Mouse (Mus musculus) right cerebral cortex, postnatal 14 days (tissue): ENCODE measurements at regions not wholly inside any gene's neighbourhood (a gene's known extent, or its start where the extent isn't known, plus 50 kb on each side); places are given as distances from the start of the nearest gene placed in this dataset.

Experiments
- DNase-seq: peaks from one replicate; pipeline ENCODE4 v3.0.0; 2022

DNA sequence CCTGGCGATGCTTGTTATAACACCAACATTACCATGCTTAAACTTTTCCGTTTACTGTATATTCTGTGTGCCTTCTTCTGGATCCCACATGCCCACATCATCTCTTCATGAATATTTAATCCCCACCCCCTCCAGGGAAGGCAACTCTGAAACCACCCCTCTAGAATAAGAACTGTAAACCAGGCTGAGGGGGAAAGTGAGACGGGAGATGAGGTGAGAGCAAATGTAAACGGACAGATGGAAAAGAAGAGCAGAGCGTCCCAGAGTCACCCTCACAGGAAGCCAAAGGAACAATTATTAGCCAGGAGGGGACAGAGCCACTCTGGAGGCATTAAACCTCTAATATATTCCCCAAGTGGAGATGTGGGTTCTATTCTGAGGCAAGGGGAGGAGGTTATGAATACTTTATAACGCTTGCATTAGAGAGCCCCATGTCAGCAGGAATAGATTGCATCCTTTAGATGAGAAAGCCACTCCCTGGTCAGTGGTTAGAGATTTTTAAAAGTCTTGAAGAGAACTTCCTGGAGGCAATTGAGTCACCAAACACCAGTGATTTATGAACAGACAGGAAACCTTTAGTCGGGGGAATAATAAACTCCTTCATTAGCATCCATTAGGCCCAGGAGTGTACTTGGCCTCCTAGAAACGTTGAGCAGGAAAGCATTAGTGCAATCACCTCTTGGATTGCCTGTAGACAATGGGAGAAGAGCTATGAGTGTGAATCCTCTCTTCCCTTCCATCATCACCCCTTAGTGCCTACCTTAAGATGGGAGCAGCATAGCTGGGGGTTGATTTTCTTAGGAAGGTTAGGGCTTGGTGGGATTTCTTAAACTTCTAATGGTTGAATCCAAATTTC is 220.1 kb downstream of the Elavl2 start:
- DNase-seq, result no peak

DNA sequence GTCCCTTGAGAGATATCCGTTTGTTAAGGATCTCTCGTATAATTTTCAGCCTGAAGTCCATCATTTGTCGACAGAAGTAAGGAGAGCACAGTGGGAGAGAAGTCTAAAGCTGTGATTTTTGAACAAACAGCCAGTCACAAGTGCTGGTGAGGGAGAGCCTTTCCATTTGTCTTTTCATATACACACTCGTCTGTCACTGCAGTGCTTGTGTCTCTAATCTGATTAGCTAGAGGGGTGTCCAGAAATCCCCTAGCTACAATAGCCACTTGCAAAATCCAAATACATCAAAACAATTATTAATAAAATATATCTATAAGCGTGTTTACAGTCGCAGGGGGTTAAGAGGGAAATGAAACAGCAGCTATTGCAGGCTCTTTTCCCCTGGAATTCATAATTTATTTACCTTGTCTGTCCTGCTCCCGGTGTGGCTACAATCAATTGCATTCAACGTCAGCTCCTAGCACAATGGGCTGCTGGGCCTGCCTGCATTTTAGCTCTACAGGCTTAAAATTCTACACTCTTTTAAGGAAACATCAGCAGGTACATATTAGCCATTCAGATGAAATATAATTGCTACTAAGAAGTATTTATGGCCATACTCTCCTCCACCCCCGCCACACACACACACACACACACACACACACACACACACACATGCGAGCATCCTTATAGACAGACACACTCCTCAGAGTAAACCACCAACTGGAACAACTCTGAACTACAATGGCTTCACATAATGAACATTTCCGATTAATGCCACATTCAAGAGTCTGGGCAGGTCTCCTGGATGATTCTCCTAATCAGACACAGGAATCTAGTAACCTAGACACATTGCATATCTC is 236.1 kb downstream of the Elavl2 start:
- no peak for DNase-seq

DNA sequence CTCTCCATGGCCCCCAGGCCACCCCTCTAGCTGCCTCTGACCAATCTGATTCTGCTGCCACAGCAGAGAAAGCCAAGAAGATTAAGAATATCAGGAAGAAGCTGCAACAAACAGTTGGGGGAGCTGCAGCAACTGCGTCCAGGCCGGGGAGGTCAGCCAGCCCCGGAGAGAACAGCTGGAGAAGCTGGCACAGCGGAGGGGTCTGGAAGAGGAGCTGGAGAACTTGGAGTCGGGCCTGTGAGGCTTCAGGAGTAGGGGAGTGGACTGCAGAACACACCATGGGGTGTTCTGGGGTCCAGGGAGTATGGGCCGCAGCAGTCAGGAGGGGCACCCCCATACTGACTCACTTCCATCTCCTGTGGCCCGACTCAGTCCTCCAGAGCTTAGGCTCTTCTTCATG is 243.5 kb downstream of the Elavl2 start:
- peak; percentile 3 for DNase-seq

DNA sequence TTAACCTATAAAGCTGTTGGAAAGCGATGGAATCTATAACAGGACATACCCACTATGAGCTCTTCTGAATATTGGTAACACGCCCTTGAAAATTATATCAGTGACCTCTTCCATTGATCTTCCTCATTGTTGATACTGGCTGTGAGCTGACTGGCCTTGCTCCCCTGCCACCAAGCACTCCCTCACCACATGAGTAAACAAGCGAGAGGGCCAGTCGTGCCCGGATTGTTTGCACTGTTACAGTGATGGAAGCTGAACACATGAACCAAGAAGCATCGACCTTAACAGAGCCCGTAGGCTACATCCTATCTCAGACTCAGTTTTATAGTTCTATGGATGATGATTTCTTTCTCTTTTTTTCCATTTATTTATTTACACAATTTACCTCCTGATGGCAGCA is 255.9 kb downstream of the Elavl2 start:
- no peak for DNase-seq

DNA sequence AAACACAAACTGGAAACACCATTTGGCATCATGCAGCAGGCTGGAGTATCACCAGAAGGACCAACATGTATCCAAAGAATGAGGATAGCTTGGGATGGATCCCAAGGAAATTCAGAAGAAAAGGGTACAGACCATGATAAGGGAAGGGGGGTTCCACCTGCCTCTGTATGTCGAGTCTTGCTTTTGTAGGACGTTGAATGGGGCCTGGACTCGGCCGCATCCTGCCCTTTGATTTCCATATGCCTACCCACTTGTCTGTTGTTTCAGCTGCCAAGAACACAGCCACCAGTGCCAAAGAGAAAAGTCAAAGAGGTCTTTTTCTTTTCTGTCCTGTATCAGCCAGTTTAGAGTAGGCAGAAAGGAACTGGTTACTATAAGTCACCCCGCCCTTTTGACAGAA is 256.7 kb downstream of the Elavl2 start:
- DNase-seq, result no peak

DNA sequence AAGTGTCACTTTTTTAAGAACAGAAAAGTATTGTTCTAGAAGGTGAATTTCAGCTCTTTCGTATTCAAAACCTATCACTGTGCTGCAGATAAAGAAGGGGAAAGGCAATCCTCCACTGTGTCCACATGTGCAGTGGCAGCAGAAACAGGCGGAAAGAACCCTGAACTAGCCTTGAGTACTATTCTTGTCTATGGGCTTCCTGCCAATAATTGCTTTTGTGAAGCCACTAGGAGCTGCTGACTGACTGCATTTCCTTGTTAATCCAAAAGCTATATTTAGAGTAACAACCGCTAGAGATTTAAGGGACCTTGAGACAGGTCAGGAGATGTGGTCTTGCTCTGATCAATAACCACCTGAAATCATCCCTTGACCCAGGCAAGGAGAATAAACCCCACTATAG is 265.3 kb downstream of the Elavl2 start:
- DNase-seq, result no peak

DNA sequence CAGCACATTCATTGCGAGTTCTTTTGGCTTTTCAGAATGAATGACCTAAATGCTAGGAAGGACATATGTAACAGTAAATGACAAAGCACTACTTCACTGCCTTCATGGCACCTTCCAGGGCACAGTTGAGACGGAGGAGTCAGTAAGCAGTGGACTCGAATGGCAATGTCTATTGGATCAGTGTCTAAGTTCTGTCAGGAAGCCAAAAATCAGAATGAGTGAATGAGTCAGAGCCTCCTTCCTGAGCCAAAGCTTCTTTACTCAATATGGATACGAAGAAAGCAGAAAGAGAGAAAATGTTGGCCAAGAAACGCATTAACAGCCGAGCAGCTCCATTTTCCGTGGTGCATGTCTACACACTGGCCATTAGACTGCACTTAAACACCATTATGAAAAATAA is 268.3 kb downstream of the Elavl2 start:
- no peak for DNase-seq

DNA sequence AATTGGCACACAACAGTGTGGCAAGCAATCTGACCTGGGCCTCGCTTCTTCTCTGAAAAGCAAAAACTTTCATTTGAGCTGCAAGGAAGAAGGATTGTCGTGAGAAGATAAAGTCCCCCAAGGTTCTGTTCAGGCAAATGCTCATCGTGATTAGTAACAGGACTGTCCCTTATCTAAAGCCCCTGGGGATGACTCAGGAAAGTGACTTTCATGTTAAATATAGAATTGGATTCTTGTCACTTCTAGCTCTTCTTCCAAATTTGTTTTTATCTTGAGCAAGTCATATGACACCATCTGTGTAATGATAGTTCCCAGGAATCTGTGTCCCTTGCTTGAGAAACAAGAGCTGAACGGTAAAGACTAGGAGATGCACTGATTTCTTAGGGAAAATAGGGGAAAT is 280.3 kb downstream of the Elavl2 start:
- DNase-seq, result no peak

DNA sequence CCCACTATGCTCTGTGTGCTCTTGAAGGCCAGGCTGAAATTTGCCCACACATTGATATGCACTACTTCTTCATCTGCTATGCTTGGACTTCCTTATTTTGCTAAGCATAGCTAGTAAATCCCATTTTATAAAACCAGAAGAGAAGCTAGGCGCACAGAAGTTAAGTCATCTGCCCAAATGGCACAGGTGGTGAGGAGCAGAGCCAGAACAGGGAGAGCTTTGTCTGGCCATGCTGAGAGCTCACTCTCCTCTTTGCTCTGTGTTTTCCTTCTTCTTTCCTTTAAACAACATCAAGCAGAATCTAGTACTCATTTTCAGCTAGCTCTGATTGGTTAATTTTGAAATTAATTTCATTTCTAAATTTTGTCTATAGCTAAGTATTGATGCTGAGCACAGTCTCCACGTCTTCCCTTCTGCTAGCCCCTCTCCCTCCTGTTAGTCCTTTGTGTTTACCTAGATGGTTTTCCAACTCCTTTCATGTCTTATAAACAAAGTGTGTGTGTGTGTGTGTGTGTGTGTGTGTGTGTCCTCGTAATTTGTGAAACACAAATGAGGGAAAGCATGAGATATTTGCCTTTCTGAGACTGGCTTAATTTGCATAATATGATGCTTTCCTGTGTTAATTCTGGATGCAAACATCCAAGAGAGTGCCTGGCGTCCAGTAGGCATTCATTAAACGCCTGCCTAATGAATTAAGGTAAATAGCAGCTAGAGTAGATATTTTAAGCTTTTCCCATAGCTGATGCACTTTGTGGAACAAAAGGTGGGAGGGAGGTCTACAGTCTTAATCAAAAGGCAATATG is 283.6 kb downstream of the Elavl2 start:
- no peak for DNase-seq

DNA sequence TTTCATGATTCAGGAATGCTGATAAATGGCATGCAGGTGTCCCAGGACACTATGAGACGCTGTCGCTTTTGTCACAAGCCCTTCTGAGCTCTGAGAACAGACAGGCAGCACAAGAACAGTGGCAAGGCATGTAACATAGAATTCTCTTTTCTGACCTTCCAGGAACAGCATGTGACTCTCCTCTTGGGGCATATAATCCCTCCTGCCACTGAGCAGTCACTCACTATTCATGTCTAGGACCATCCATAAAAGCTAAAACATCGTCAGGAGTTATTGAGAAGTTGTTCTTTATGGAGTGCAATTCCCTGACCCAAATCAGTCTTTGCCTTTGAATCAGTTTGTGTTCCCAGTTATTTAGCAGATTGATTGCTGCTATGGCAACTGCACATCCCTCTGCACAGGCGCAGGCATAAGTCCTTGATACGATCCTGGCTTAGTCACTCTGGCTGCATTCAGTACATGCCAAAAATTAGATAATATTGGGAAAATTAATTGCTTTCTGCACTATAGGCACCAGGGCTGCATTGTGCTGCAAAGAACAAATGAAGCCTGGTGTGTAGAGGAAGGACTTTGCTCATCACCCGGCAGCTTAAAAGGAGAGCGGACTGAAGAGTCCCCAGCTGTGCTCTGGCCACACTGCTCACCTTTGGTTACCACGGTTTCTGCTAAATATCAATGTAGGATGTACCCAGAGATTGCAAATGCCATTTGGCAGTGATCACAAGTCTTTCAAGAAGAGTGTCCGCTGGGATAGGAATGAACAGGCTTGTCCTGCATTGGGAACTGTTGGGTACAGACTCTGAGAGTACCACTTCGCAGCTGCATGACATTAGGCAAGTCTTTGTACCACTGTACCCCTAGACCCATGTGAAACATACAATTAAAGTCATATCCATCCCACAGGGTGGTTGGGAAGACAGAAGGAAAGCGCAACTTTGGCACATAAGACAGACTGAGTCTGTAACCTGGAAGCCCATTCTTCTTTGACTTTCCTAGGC is 288.6 kb downstream of the Elavl2 start:
- DNase-seq, result no peak

DNA sequence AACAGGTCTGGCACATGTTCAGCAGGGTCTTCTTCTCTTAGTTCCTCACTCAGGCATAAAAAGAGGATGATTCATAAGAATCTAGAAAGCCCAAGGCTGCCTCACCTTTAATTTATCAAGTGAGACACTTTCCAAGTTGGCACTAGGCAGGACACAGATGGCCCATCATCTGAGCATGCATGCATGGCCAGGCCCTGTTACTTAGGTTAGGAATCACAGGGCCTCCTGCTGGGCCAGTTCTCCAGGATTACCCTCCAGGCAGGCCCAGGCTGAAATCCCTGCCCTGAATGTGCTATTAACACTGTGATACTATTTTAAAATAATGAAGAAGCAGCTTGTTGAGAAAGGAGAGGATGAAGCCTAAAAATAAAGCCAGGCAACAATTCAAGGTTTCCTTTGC is 304.5 kb downstream of the Elavl2 start:
- no peak for DNase-seq

DNA sequence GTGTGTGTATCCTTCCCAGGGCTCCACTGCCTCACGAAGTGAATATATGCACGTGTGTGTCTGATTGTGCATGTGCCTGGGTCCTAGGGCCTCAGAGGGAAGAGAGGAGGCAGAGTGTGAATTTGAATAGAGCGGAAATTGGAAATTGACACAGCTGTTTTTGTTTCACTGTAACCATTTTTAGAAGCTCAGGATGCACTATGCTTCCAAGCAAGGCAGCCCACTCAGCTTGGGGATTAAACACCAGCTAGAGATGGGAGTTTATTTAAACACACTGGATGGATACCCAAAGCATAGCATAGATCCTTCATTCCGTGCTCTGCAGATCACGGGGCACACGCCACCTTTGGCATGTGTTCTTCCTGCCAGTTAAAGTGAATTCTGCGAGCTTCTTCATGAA is 306.2 kb downstream of the Elavl2 start:
- no peak for DNase-seq

DNA sequence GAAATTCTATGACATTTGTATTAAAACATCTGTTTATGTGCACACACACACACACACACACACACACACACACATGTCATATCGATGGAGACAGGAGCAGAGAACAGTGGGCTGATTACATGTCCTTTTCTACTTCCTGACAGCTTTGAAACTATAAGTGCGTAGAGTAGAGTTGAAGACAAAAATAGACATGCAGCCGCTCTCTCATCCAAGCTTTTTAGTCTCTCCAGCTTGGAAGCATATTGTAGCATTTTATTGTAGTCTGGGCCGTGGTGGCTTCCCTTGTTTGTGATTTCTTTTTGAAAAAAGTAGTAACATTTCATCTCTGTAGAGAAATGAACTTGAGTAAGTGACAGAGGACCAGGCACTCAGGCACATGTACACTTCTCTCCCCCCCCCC is 306.7 kb downstream of the Elavl2 start:
- no peak for DNase-seq

DNA sequence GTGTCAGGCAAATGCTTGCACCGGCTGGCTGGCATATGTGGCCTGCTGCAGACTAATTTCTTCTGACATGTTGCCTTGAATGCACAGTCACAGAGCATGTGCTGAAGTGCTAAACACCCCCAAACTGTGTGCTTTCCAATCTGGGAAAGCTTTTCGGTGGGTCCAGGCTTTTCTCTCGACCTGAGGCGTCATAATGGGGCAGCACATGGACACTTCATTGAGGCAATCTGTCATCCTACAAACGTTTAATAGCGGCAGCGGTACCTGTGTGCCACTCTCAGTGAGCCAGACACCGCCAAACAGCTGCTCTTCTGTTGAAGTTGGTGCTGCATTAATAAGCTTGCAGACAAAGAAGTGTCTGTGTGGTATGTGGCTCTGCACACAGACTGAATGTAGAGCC is 308.3 kb downstream of the Elavl2 start:
- DNase-seq, result peak; percentile 12

DNA sequence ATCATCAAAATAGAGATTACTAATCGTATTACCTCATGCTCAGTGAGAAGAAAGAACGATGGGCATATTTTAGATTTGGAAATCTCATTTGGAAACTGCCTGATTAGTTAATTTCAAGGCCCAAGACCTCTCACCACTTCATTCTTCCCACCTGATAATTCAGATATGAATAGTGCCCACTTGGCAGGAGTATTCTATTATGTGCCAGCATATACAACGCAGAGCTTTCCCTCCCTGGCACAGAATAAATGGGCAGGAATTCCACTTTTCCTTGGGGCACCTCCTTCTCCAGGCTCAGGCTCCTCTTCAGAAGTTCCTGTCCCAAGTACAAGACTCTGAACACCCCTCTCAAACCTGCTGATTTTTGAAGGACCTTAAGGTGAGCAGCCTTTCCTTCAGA is 308.7 kb downstream of the Elavl2 start:
- no peak for DNase-seq

DNA sequence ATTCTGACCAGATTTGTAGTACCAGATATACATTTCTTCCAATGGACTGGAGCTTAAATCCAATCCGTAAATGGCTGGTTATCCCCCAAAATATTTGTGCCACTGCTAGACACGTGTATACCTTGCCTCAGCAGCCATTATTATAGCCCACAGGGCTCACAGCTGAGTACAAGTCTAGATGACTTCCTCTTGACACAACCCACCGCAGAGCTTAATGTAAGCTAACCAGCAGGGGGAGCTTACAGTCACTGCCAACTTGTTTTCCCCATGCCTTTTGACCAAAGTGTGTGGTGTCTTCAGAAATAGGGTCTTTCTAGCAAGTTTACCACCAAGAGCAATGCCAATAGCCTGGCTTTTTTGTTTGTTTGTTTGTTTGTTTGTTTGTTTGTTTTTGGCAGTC is 316.6 kb downstream of the Elavl2 start:
- no peak for DNase-seq

DNA sequence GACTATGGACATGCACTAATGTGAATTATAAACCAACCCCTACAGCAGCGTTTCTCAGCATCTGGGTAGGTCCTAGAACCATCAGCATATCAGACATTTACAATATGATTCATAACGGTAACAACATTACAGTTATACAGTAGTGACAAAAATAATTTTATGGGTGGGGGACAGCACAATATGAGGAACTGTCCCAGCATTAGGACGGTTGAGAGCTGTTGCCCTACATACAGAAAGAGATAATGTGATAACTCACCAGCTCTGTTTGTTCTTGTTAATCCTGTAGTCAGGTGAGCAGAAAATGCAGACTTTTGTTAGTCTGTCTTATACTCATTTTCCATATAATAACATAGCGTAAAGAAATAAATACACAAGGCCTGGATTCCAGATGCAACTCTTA is 319.1 kb downstream of the Elavl2 start:
- no peak for DNase-seq

DNA sequence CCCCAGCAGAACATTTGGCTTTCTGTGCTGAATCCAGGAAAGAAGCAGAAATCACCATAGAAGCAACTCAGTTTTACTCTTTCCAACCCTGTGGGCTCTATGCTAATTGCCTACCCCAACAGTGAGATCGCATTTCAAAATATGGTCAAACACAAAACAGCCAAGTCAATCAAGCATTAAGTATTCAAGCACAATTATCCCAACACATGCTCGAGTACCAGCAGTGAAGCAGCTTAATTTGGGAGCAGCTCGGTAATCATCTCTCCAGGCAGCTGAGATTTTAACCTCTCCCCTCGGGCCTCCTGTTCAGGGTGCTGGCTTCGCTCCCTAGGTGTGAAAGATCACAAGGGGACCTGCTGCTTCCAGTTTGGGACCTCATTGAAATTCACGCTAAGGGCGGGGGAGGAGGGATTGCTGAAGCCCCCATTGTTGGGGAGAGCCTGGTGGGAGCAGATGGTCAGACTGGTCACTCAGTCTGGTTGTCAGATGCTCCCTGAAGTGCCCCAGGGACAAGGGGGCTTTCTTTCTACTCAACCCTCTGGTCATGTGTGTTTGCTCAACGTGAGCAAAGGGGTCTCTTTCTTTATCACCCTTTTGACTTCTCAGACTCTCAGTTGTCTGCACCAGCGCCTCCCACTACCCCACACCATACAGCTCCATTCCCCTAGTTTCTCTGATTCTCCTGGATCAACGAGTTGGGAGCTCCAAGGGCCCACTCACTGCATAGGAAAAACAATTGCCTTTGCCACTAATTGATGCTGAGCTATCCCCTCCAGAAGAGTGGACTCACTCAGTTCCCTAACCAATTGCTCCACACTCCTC is 319.8 kb downstream of the Elavl2 start:
- no peak for DNase-seq

DNA sequence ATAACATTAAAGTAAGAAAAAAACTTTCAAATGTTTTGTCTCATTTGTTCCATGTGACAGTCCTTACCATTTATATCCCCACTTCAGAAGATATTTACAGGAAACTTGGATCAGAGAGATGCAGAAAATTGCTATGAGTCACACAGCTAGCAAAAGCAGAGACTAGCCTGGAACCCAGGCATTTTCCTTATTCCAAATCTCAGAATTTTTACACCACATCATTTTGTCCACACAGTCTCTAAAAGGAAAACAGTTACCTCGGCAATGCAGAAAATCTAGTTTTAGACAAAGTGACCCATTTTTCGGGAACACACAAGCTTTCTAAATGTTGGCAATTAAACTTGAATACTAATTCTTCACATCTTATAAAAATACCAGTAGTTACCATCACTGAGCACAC is 329.3 kb downstream of the Elavl2 start:
- DNase-seq, result no peak

DNA sequence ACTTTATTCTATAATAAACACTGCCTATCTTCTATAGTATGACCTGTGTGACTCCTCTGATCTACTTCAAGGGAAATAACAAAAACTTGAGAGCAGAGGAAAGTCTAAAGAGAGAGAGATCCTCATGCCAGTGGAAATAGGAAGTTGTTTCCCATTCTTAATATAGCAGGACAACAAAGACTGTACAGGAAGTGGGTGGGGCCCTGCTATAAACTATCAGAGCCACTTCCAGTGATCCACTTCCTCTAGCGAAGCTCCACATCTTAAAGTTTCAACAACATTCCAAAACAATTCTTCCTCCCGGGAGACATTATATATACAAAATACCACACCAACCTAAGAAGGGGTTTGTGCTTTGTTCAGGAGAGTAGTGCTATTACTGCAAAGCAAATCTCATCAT is 339.7 kb downstream of the Elavl2 start:
- no peak for DNase-seq

DNA sequence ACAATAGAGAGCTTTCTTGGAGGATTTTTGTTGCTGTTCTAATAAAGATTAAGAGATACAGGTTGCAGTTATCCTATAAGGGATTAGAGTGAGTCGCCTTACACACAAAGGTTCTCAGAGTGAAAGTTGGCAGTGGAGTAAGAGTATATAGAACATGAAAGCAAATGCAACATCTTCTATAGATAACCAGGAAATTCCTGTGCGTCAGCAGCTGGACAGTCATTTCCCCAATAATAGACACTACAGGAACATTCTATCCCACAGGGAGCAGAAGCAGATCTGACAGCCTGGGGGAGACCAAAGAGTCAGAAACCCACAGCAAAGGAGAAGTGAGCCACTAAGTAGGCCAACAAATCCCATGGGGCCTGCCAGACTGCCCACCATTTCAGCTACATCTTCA is 348.7 kb downstream of the Elavl2 start:
- no peak for DNase-seq
